13 mouse cellular contexts compared by ENCODE assay signal in genomic region chr5:142878570-142878969, GRCm38 (mm10). TPM values are rescaled to one million over a fixed set of nuclear protein-coding genes. Genes with fewer than 3 reads are reported as not detected.
DNase-seq lines count a peak whose midpoint lies in the region; ATAC-seq and TF ChIP-seq lines count a peak whose summit lies in the region.
"Had no signal": no experiment of that assay in that cellular context is flagged by ENCODE, and none has a peak within 500 bp of the region (broad histone marks: within the 10 kb centered on the region; RNA-seq: fewer than 3 reads in every experiment).

No protein-coding gene starts in this region.

- no peak overlapping the region for H3K4me3 ChIP-seq in layer of hippocampus, adult 2 months
- no peak overlapping the region for H3K4me3 ChIP-seq in gastrocnemius, adult 2 months
- H3K4me3 ChIP-seq: embryonic facial prominence, embryonic 15.5 days; heart, embryonic 10.5 days; kidney, embryonic 15.5 days; liver, embryonic 13.5 days; neural tube, embryonic 12.5 days had no signal

- TF ChIP-seq CTCF in layer of hippocampus, adult 2 months (conservative IDR thresholded peaks at IDR 0.05): no peak
- TF ChIP-seq CTCF in gastrocnemius, adult 2 months (IDR thresholded peaks at IDR 0.05): no peak

- peak overlapping the region; percentile 76 for H3K27ac ChIP-seq in layer of hippocampus, adult 2 months
- H3K27ac ChIP-seq in gastrocnemius, adult 2 months: no peak overlapping the region
- H3K27ac ChIP-seq: embryonic facial prominence, embryonic 15.5 days; heart, embryonic 10.5 days; kidney, embryonic 15.5 days; liver, embryonic 13.5 days; neural tube, embryonic 12.5 days had no signal

- ATAC-seq in cerebellum, adult (ENCODE audit: insufficient number of reproducible peaks, low FRiP score, low TSS enrichment): no peak

- intact Hi-C loops in gastrocnemius, adult 2 months (cut with DNase I): loop anchor here (2.0 to 5.0 kb wide), 3 partner anchors 56 to 189 kb away; no protein-coding TSS in a partner anchor

- DNase-seq in cerebellum, adult 11 months: peak; percentile 68
- DNase-seq in layer of hippocampus, adult 2 months (ENCODE audit: low spot score in 2 of 2): peak in 1 of 2 experiments; percentile 63
- no peak for DNase-seq in layer of hippocampus, adult 9-10 months (ENCODE audit: low spot score)
- peak; percentile 69 to 79 for DNase-seq in cerebellum, postnatal 25 days
- DNase-seq in right cerebral cortex, postnatal 10 days (ENCODE audit: low spot score in 2 of 2): peak; percentile 80 to 82
- no peak for DNase-seq in gastrocnemius, adult 2 months
- no peak for DNase-seq in gastrocnemius, adult 18-20 months (ENCODE audit: low spot score)

RNA-seq across cellular contexts. Expression of gene Fbxl18, which starts 16.7 kb away (rescaled TPM):
- total RNA-seq in layer of hippocampus, adult 2 months (2021): 10 to 100 TPM; 36.7 to 39.9 TPM
- total RNA-seq in gastrocnemius, adult 2 months (2021): 1 to 10 TPM; 5.8 to 6.2 TPM
- 1 to 10 TPM; 4.9 to 5.9 TPM for total RNA-seq in gastrocnemius, adult 18-20 months (2021)

RNA-seq across cellular contexts. Expression of gene Actb, which starts 28.0 kb away (rescaled TPM):
- total RNA-seq in layer of hippocampus, adult 2 months (2021): 1,000 to 10,000 TPM; 3,149 to 3,251 TPM
- 100 to 1,000 TPM; 365 to 571 TPM for total RNA-seq in gastrocnemius, adult 2 months (2021)
- total RNA-seq in gastrocnemius, adult 18-20 months (2021): 100 to 1,000 TPM; 452 to 583 TPM

Comparison
In these comparisons a context has a peak if more than half of its experiments do, and no peak if none do; other contexts are left out.
1. DNase-seq: peak in cerebellum, adult 11 months (single experiment), cerebellum, postnatal 25 days (2 of 2) and right cerebral cortex, postnatal 10 days (2 of 2); none in layer of hippocampus, adult 9-10 months (single experiment), gastrocnemius, adult 2 months (single experiment) and gastrocnemius, adult 18-20 months (single experiment).
2. RNA of gene Fbxl18, which starts 16.7 kb away (total RNA-seq): 36.7 to 39.9 TPM in layer of hippocampus, adult 2 months; 5.8 to 6.2 TPM in gastrocnemius, adult 2 months and 4.9 to 5.9 TPM in gastrocnemius, adult 18-20 months; every median in the first group is over 4 times any median in the second.
3. RNA of gene Actb, which starts 28.0 kb away (total RNA-seq): 3,149 to 3,251 TPM in layer of hippocampus, adult 2 months; 452 to 583 TPM in gastrocnemius, adult 18-20 months and 365 to 571 TPM in gastrocnemius, adult 2 months; every median in the first group is over 4 times any median in the second.